Mouse (Mus musculus) kidney, embryonic 16.5 days (tissue): Measurements from ENCODE around the gene Stx12. TPM values are rescaled to one million over a fixed set of nuclear protein-coding genes. Genes with fewer than 3 reads are reported as not detected.
A peak's percentile ranks its signal among the peaks of the same experiment; 100 is the strongest.
"Not testable (repeated sequence)": the region's sequence is repeated elsewhere in the genome, so short reads cannot be mapped to it uniquely, and the experiment has no call there.

ENCODE experiments used
- ATAC-seq: fragments of 200-750 bp; cut with Nextera tagmentation; 2 replicates; pipeline ENCODE4 v1.8.0; 2017; ENCODE audit warnings: moderate TSS enrichment; ENCODE audit not compliant: low FRiP score, low TSS enrichment
- H3K27ac ChIP-seq: fragments of 300-500 bp; sonication (generic); 2 replicates; pipeline ENCODE4 v1.5.1; 2014; ENCODE audit warnings: low read length
- H3K27me3 ChIP-seq: fragments of 300-500 bp; sonication (generic); 2 replicates; pipeline ENCODE4 v1.6.1; 2014; ENCODE audit warnings: low read length, control low read depth, mixed read lengths; ENCODE audit not compliant: insufficient read depth
- H3K36me3 ChIP-seq: fragments of 300-500 bp; sonication (generic); 2 replicates; pipeline ENCODE4 v1.6.1; 2014; ENCODE audit warnings: low read length, control low read depth, mixed read lengths; ENCODE audit not compliant: insufficient read depth
- H3K4me1 ChIP-seq: fragments of 300-500 bp; sonication (generic); 2 replicates; pipeline ENCODE4 v1.6.1; 2014; ENCODE audit warnings: low read length, control low read depth, mixed read lengths; ENCODE audit not compliant: insufficient read depth
- H3K4me2 ChIP-seq: fragments of 300-500 bp; sonication (generic); replicated peaks from 2 replicates; pipeline ENCODE4 v1.6.1; 2014; ENCODE audit warnings: low read depth, low read length
- H3K4me3 ChIP-seq: fragments of 300-500 bp; sonication (generic); 2 replicates; pipeline ENCODE4 v1.5.1; 2014; ENCODE audit warnings: mild to moderate bottlenecking, low read length
- H3K9ac ChIP-seq: fragments of 300-500 bp; sonication (generic); replicated peaks from 2 replicates; pipeline ENCODE4 v1.6.1; 2014; ENCODE audit warnings: low read length
- H3K9me3 ChIP-seq: fragments of 300-500 bp; sonication (generic); 2 replicates; pipeline ENCODE4 v1.6.1; 2016; ENCODE audit warnings: low read length, control low read depth
- WGBS: fragments of 180-500 bp; shearing (Covaris S2); extraction: QIAGEN DNeasy Blood & Tissue Kit; methylation state at CpG from one replicate; pipeline ENCODE4 v1.1.7; 2014; 5-methylcytosine and 5-hydroxymethylcytosine counted together
- polyA plus RNA-seq: library from polyadenylated mRNA; unstranded; fragments of >200 nt; fragmentation: Nextera tagmentation; extraction: Ambion mirVana; gene quantifications from 2 replicates; pipeline ENCODE4 v1.2.1, GENCODE M21; 2015

Gene Stx12
- polyA plus RNA-seq = 59.9 and 61.8 TPM in 2 replicates

DNA sequence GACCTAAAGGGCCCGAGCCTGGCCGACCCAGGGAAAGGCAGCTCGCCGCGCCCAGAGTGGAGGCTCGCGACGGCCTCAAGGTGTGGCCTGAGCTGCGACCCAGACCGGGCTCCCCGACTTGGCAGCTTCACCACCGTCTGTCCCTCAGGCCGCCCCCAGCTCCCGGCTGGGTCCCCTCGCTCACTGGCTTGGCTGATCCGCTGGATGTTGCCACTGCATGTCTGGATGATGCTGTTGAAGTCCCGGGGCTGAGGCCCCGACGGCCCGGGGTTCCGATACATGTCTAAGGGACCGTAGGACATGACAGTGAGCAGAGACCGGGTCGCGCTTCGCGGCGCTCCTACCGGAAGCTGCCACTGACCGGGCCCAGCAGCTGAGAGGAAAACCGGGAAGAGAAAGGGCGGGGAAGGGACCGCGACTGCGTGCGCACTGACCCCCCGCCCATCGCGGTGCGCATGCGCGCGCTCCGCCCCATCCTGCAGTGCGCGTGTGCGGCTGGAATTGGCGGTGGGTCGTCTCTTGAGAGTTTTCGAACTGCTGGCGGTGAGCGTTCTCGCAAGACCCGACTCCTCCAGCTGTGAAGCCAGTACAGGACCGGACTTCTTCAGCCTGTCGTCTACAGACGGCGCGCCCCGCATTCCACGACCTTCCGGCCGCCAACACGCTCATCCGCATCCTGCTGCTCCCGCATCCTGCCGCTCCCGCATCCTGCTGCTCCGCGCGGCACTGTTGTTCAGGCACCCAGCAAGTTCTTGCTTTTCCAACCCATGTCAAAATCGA, at the start of gene Stx12:
TSS of gene Stx12 (minus strand) at position 446 of the 780 bp plus-strand sequence.
- Histone ChIP-seq H3K4me2 (peak within 1 kb of the TSS; percentile 91), H3K36me3 (no peaks in the 10 kb centered on the region), H3K9me3 (no peaks in the 10 kb centered on the region), H3K27ac (peak within 1 kb of the TSS; percentile 88), H3K9ac (peak within 1 kb of the TSS; percentile 90), H3K27me3 (no peaks in the 10 kb centered on the region), H3K4me3 (peak within 1 kb of the TSS; percentile 83), H3K4me1 (peaks cover 14% of the 10 kb centered on the region)
- peak; percentile 97 for ATAC-seq
- under 1% methylated on average over 68 of the region's 72 CpGs for WGBS

- Histone ChIP-seq H3K4me3 (no peak overlapping the region), H3K9me3 (no peaks in the 10 kb centered on the region), H3K27me3 (no peaks in the 10 kb centered on the region), H3K9ac (no peak overlapping the region), H3K4me2 (no peak overlapping the region), H3K4me1 (peaks cover 6% of the 10 kb centered on the region; the same call in 1 of the 2 replicates), H3K36me3 (no peaks in the 10 kb centered on the region), H3K27ac (no peak overlapping the region)
- WGBS = 78% methylated on average over 4 of the region's 4 CpGs
- ATAC-seq = no peak
These were observed 48.6 kb upstream of the Stx12 start for GRCm38 (mm10) chr4:132932752-132933404.

DNA sequence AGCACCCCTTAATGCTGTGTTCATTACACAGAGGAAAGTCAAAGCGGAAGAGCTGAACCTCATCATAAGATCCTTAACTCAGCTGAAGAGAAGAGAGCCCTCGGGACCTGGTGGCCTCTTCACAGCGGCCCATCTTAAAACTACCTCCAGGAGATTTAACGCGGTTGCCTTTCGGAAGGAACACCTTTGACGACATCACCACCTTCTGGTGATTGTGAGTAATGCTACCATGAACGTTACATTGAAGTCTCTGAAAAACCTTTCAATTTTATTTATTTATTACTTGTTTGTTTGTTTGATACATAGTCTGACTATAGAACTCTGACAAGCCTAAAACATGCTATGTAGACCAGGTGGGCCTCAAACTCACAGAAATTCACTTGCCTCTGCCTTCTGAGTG, 46.5 kb upstream of the Stx12 start:
- no peaks in the 10 kb centered on the region for H3K27me3 ChIP-seq
- H3K27ac ChIP-seq = no peak overlapping the region
- no peaks in the 10 kb centered on the region for H3K36me3 ChIP-seq
- no peak overlapping the region for H3K9ac ChIP-seq
- no peak overlapping the region for H3K4me2 ChIP-seq
- no peaks in the 10 kb centered on the region for H3K9me3 ChIP-seq
- H3K4me3 ChIP-seq = no peak overlapping the region
- 13% methylated on average over 8 of the region's 8 CpGs for WGBS
- peaks cover 6% of the 10 kb centered on the region; the same call in 1 of the 2 replicates for H3K4me1 ChIP-seq
- ATAC-seq = no peak

DNA sequence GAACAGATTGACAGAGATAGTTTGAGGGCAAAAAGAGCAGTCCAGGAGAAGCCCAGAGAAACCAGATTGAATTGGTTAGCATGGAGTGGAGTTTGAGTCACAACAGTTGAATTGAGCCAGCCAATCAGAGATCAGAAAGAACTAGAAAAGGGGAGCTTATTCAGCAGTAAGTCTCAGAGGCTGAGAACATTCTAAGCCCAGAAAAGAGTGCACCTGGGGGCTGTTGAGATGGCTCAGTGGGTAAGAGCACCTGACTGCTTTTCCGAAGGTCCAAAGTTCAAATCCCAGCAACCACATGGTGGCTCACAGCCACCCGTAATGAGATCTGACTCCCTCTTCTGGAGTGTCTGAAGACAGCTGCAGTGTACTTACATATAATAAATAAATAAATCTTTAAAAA, 42.2 kb upstream of the Stx12 start:
- H3K9ac ChIP-seq, H3K4me2 ChIP-seq, H3K4me3 ChIP-seq, H3K27me3 ChIP-seq, H3K27ac ChIP-seq, ATAC-seq, H3K4me1 ChIP-seq, H3K36me3 ChIP-seq, H3K9me3 ChIP-seq: not testable (repeated sequence)
- WGBS = 72% methylated on average over 2 of the region's 2 CpGs

- ATAC-seq = peak; percentile 99
- H3K9me3 ChIP-seq = no peaks in the 10 kb centered on the region
- peak within 1 kb of the TSS; percentile 96 for H3K4me3 ChIP-seq
- peaks cover 12% of the 10 kb centered on the region for H3K4me1 ChIP-seq
- WGBS = under 1% methylated on average over 52 of the region's 53 CpGs
- no peaks in the 10 kb centered on the region for H3K36me3 ChIP-seq
- H3K27me3 ChIP-seq = no peaks in the 10 kb centered on the region
- H3K4me2 ChIP-seq = peak within 1 kb of the TSS; percentile 91
- H3K27ac ChIP-seq = peak within 1 kb of the TSS; percentile 82
- peak within 1 kb of the TSS; percentile 85 for H3K9ac ChIP-seq
These were observed 38.3 kb upstream of the Stx12 start, which contains the start of gene Fam76a for GRCm38 (mm10) chr4:132922558-132923008. Gene Fam76a, minus strand, starts transcription at chr4:132922558.

GRCm38 (mm10) chr4:132922061-132922530, 37.8 kb upstream of the Stx12 start:
- Histone ChIP-seq H3K27me3 (no peaks in the 10 kb centered on the region), H3K9ac (peak overlapping the region; percentile 85), H3K4me2 (peak overlapping the region; percentile 73), H3K4me1 (peaks cover 12% of the 10 kb centered on the region), H3K4me3 (peak overlapping the region; percentile 96), H3K9me3 (no peaks in the 10 kb centered on the region), H3K36me3 (no peaks in the 10 kb centered on the region), H3K27ac (peak overlapping the region; percentile 82)
- WGBS = under 1% methylated on average over 39 of the region's 50 CpGs
- ATAC-seq = peak; percentile 74

DNA sequence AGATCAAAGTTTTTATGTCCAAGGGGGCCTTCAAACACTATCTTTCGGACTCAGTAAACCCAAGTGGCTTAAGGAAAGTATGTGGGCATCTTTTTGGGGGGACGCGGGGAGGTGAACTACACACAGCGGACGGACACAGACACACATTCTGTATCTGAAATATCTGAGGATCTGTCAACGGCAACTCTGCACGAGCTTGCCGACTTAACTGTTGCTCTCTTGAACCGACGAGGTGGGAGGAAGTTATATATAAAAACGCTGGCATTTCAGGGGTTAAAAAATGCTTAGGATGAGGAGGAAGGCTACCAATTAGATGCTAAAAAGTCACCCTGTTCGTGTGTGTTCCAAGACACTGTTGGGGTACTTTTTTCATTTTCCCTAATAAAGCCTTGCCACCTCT, 37.2 kb upstream of the Stx12 start:
- Histone ChIP-seq H3K27ac (no peak overlapping the region), H3K4me3 (peak overlapping the region; percentile 96), H3K36me3 (no peaks in the 10 kb centered on the region), H3K9ac (peak overlapping the region; percentile 85), H3K9me3 (no peaks in the 10 kb centered on the region), H3K4me1 (peaks cover 12% of the 10 kb centered on the region), H3K4me2 (peak overlapping the region; percentile 73), H3K27me3 (no peaks in the 10 kb centered on the region)
- WGBS = 37% methylated on average over 12 of the region's 12 CpGs
- no peak for ATAC-seq

- no peak overlapping the region for H3K4me3 ChIP-seq
- ATAC-seq = no peak
- H3K9ac ChIP-seq = no peak overlapping the region
- H3K9me3 ChIP-seq = no peaks in the 10 kb centered on the region
- H3K27me3 ChIP-seq = no peaks in the 10 kb centered on the region
- H3K4me2 ChIP-seq = no peak overlapping the region
- peaks cover 2% of the 10 kb centered on the region; the same call in 1 of the 2 replicates for H3K36me3 ChIP-seq
- peaks cover 12% of the 10 kb centered on the region for H3K4me1 ChIP-seq
- 92% methylated on average over 4 of the region's 4 CpGs for WGBS
- H3K27ac ChIP-seq = no peak overlapping the region
These were observed 35.9 kb upstream of the Stx12 start for GRCm38 (mm10) chr4:132920171-132920570.

- not testable (repeated sequence) for H3K27me3 ChIP-seq, H3K4me3 ChIP-seq, H3K9me3 ChIP-seq, H3K9ac ChIP-seq, H3K27ac ChIP-seq, ATAC-seq, H3K4me2 ChIP-seq
- 72% methylated on average over 6 of the region's 6 CpGs for WGBS
- H3K36me3 ChIP-seq = peaks cover 16% of the 10 kb centered on the region
- peaks cover 11% of the 10 kb centered on the region for H3K4me1 ChIP-seq
These were observed 34.2 kb upstream of the Stx12 start for GRCm38 (mm10) chr4:132918493-132918892.
